Mouse (Mus musculus) heart, postnatal 14 days (tissue): ENCODE results near the gene Mup12. TPM values are rescaled to one million over a fixed set of nuclear protein-coding genes. Genes with fewer than 3 reads are reported as not detected.
"Not testable (repeated sequence)": the region's sequence is repeated elsewhere in the genome, so short reads cannot be mapped to it uniquely, and the experiment has no call there.

Experiments used
- DNase-seq, 2 experiments: peaks; one replicate each; pipeline ENCODE4 v3.0.0; 2021 to 2022
- intact Hi-C: fragments of 180-260 bp; cut with DNase I; formaldehyde crosslinking; loops from one replicate; pipeline ENCODE4 v1.15.1; 2025
- long read RNA-seq, 2 experiments: library from polyadenylated mRNA; stranded (forward); transcript quantifications; one replicate each; pipeline ENCODE4 v2.0.0; 2021
- total RNA-seq, 2 experiments: library from RNA; stranded (reverse); gene quantifications; 2 replicates each; pipeline ENCODE4 v1.2.3; 2021

Gene Mup12
- total RNA-seq: not detected
- long read RNA-seq, experiment 1: 0 reads
- long read RNA-seq, experiment 2: 0 reads

DNA sequence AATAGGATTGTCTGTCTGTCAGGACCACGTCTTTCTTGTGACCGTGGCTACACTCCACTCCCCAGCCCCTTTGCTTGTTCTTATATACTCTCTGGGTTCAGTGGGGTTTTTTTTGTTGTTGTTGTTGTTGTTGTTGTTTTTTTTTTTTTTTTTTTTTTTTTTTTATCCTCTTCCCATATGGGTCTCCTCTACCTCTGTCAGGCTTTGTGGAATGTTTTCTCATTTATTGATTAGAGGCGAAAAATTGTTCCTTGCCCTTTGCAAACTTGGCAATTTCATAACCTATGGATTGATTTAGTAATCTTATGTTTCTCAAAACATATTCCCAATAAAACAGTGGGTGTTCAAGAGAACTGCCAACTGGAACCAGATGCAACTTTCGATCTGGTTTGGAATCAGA is at the start of gene Mup12:
TSS of gene Mup12 (minus strand) at position 101 of the 400 bp plus-strand sequence.
- DNase-seq, intact Hi-C loops: not testable (repeated sequence)

Other genes starting within 250 kb of the Mup12 start
- not detected for gene Mup1, start 239.4 kb downstream of the Mup12 start, total RNA-seq
- not detected for gene Mup10, start 159.1 kb downstream of the Mup12 start, total RNA-seq
- not detected for gene Mup11, start 78.9 kb downstream of the Mup12 start, total RNA-seq
- not detected for gene Mup22, start 80.1 kb upstream of the Mup12 start, total RNA-seq